Mouse (Mus musculus): Measurements from ENCODE around the gene Odf2l. TPM values are rescaled to one million over a fixed set of nuclear protein-coding genes. Genes with fewer than 3 reads are reported as not detected.
A peak's percentile ranks its signal among the peaks of the same experiment; 100 is the strongest.

Odf2l gene
- polyA plus RNA-seq, 1 experiment from 2014 or later = 26.8 TPM

GRCm38 (mm10) chr3:145146871-145147270 is 28.5 kb downstream of the Odf2l start:
- WGBS = 95% methylated on average over 9 of the region's 9 CpGs
- no peak for DNase-seq (ENCODE audit: low spot score)
- no peak overlapping the region for H3K4me3 ChIP-seq (ENCODE audit: low read depth, low read length)

GRCm38 (mm10) chr3:145147483-145147882 is 29.1 kb downstream of the Odf2l start:
- H3K27ac ChIP-seq (replicated peaks; ENCODE audit: low read depth, low read length) = no peak overlapping the region
- no peak overlapping the region for H3K4me3 ChIP-seq (ENCODE audit: low read depth, low read length)
- H3K4me2 ChIP-seq (ENCODE audit: low read depth, low read length) = no peak overlapping the region
- no peaks in the 10 kb centered on the region for H3K4me1 ChIP-seq (ENCODE audit: control insufficient read depth, insufficient read depth, low read length)
- H3K36me3 ChIP-seq (replicated peaks; ENCODE audit: control insufficient read depth, insufficient read depth, low read depth, low read length) = no peaks in the 10 kb centered on the region
- DNase-seq (ENCODE audit: low spot score) = no peak
- no peaks in the 10 kb centered on the region for H3K27me3 ChIP-seq (ENCODE audit: control insufficient read depth, insufficient read depth, low read length)
- ATAC-seq (replicated peaks; ENCODE audit: insufficient number of reproducible peaks, low FRiP score, low TSS enrichment, low read depth) = no peak
- WGBS = 84% methylated on average over 2 of the region's 2 CpGs
- no peaks in the 10 kb centered on the region for H3K9me3 ChIP-seq (replicated peaks; ENCODE audit: control insufficient read depth, low read length)
- no peak overlapping the region for H3K9ac ChIP-seq (replicated peaks; ENCODE audit: low read length)

More at GRCm38 (mm10) chr3:145146871-145147270, 28.5 kb downstream of the Odf2l start:
- ATAC-seq (replicated peaks; ENCODE audit: insufficient number of reproducible peaks, low FRiP score, low TSS enrichment, low read depth) = no peak
- no peaks in the 10 kb centered on the region for H3K9me3 ChIP-seq (replicated peaks; ENCODE audit: control insufficient read depth, low read length)
- H3K36me3 ChIP-seq (replicated peaks; ENCODE audit: control insufficient read depth, insufficient read depth, low read depth, low read length) = no peaks in the 10 kb centered on the region
- no peak overlapping the region for H3K9ac ChIP-seq (replicated peaks; ENCODE audit: low read length)
- H3K4me2 ChIP-seq (ENCODE audit: low read depth, low read length) = no peak overlapping the region
- no peaks in the 10 kb centered on the region for H3K27me3 ChIP-seq (ENCODE audit: control insufficient read depth, insufficient read depth, low read length)
- H3K27ac ChIP-seq (replicated peaks; ENCODE audit: low read depth, low read length) = no peak overlapping the region
- H3K4me1 ChIP-seq (ENCODE audit: control insufficient read depth, insufficient read depth, low read length) = no peaks in the 10 kb centered on the region

GRCm38 (mm10) chr3:145147952-145148351 is 29.6 kb downstream of the Odf2l start:
- Histone ChIP-seq H3K9ac (replicated peaks; ENCODE audit: low read length) (no peak overlapping the region), H3K4me1 (ENCODE audit: control insufficient read depth, insufficient read depth, low read length) (no peaks in the 10 kb centered on the region), H3K9me3 (replicated peaks; ENCODE audit: control insufficient read depth, low read length) (no peaks in the 10 kb centered on the region), H3K27ac (replicated peaks; ENCODE audit: low read depth, low read length) (no peak overlapping the region), H3K4me3 (ENCODE audit: low read depth, low read length) (no peak overlapping the region), H3K36me3 (replicated peaks; ENCODE audit: control insufficient read depth, insufficient read depth, low read depth, low read length) (no peaks in the 10 kb centered on the region), H3K27me3 (ENCODE audit: control insufficient read depth, insufficient read depth, low read length) (no peaks in the 10 kb centered on the region), H3K4me2 (ENCODE audit: low read depth, low read length) (no peak overlapping the region)
- ATAC-seq (replicated peaks; ENCODE audit: insufficient number of reproducible peaks, low FRiP score, low TSS enrichment, low read depth) (no peak), DNase-seq (ENCODE audit: low spot score) (no peak)

- H3K4me1 ChIP-seq (ENCODE audit: control insufficient read depth, insufficient read depth, low read length) = no peaks in the 10 kb centered on the region
- H3K36me3 ChIP-seq (replicated peaks; ENCODE audit: control insufficient read depth, insufficient read depth, low read depth, low read length) = no peaks in the 10 kb centered on the region
- H3K4me2 ChIP-seq (ENCODE audit: low read depth, low read length) = no peak overlapping the region
- DNase-seq (ENCODE audit: low spot score) = no peak
- no peaks in the 10 kb centered on the region for H3K27me3 ChIP-seq (ENCODE audit: control insufficient read depth, insufficient read depth, low read length)
- ATAC-seq (replicated peaks; ENCODE audit: insufficient number of reproducible peaks, low FRiP score, low TSS enrichment, low read depth) = no peak
- no peaks in the 10 kb centered on the region for H3K9me3 ChIP-seq (replicated peaks; ENCODE audit: control insufficient read depth, low read length)
- H3K27ac ChIP-seq (replicated peaks; ENCODE audit: low read depth, low read length) = no peak overlapping the region
- no peak overlapping the region for H3K9ac ChIP-seq (replicated peaks; ENCODE audit: low read length)
- 93% methylated on average over 7 of the region's 7 CpGs for WGBS
- H3K4me3 ChIP-seq (ENCODE audit: low read depth, low read length) = no peak overlapping the region
Measured at GRCm38 (mm10) chr3:145151092-145151491, 32.7 kb downstream of the Odf2l start.

GRCm38 (mm10) chr3:145151933-145152332 is 33.5 kb downstream of the Odf2l start:
- Histone ChIP-seq H3K4me3 (ENCODE audit: low read depth, low read length) (no peak overlapping the region), H3K27ac (replicated peaks; ENCODE audit: low read depth, low read length) (no peak overlapping the region), H3K36me3 (replicated peaks; ENCODE audit: control insufficient read depth, insufficient read depth, low read depth, low read length) (no peaks in the 10 kb centered on the region), H3K27me3 (ENCODE audit: control insufficient read depth, insufficient read depth, low read length) (no peaks in the 10 kb centered on the region), H3K4me2 (ENCODE audit: low read depth, low read length) (no peak overlapping the region), H3K4me1 (ENCODE audit: control insufficient read depth, insufficient read depth, low read length) (no peaks in the 10 kb centered on the region), H3K9ac (replicated peaks; ENCODE audit: low read length) (no peak overlapping the region), H3K9me3 (replicated peaks; ENCODE audit: control insufficient read depth, low read length) (no peaks in the 10 kb centered on the region)
- WGBS = 87% methylated on average over 7 of the region's 7 CpGs
- ATAC-seq (replicated peaks; ENCODE audit: insufficient number of reproducible peaks, low FRiP score, low TSS enrichment, low read depth) (no peak), DNase-seq (ENCODE audit: low spot score) (no peak)

- Histone ChIP-seq H3K9me3 (replicated peaks; ENCODE audit: control insufficient read depth, low read length) (no peaks in the 10 kb centered on the region), H3K4me3 (ENCODE audit: low read depth, low read length) (no peak overlapping the region), H3K9ac (replicated peaks; ENCODE audit: low read length) (no peak overlapping the region), H3K27me3 (ENCODE audit: control insufficient read depth, insufficient read depth, low read length) (no peaks in the 10 kb centered on the region), H3K27ac (replicated peaks; ENCODE audit: low read depth, low read length) (no peak overlapping the region), H3K4me1 (ENCODE audit: control insufficient read depth, insufficient read depth, low read length) (no peaks in the 10 kb centered on the region), H3K36me3 (replicated peaks; ENCODE audit: control insufficient read depth, insufficient read depth, low read depth, low read length) (no peaks in the 10 kb centered on the region), H3K4me2 (ENCODE audit: low read depth, low read length) (no peak overlapping the region)
- ATAC-seq (replicated peaks; ENCODE audit: insufficient number of reproducible peaks, low FRiP score, low TSS enrichment, low read depth) (no peak), DNase-seq (ENCODE audit: low spot score) (peak; percentile 19)
- WGBS = 75% methylated on average over 6 of the region's 6 CpGs
Measured at GRCm38 (mm10) chr3:145156883-145157282, 38.5 kb downstream of the Odf2l start.

GRCm38 (mm10) chr3:145158441-145158840 is 40.1 kb downstream of the Odf2l start:
- no peak overlapping the region for H3K9ac ChIP-seq (replicated peaks; ENCODE audit: low read length)
- H3K27me3 ChIP-seq (ENCODE audit: control insufficient read depth, insufficient read depth, low read length) = no peaks in the 10 kb centered on the region
- H3K4me2 ChIP-seq (ENCODE audit: low read depth, low read length) = no peak overlapping the region
- H3K27ac ChIP-seq (replicated peaks; ENCODE audit: low read depth, low read length) = no peak overlapping the region
- no peaks in the 10 kb centered on the region for H3K9me3 ChIP-seq (replicated peaks; ENCODE audit: control insufficient read depth, low read length)
- H3K4me1 ChIP-seq (ENCODE audit: control insufficient read depth, insufficient read depth, low read length) = no peaks in the 10 kb centered on the region
- no peak overlapping the region for H3K4me3 ChIP-seq (ENCODE audit: low read depth, low read length)
- 92% methylated on average over 3 of the region's 3 CpGs for WGBS
- ATAC-seq (replicated peaks; ENCODE audit: insufficient number of reproducible peaks, low FRiP score, low TSS enrichment, low read depth) (no peak), DNase-seq (ENCODE audit: low spot score) (no peak)
- no peaks in the 10 kb centered on the region for H3K36me3 ChIP-seq (replicated peaks; ENCODE audit: control insufficient read depth, insufficient read depth, low read depth, low read length)

- no peaks in the 10 kb centered on the region for H3K4me1 ChIP-seq (ENCODE audit: control insufficient read depth, insufficient read depth, low read length)
- no peaks in the 10 kb centered on the region for H3K36me3 ChIP-seq (replicated peaks; ENCODE audit: control insufficient read depth, insufficient read depth, low read depth, low read length)
- H3K4me3 ChIP-seq (ENCODE audit: low read depth, low read length) = no peak overlapping the region
- H3K4me2 ChIP-seq (ENCODE audit: low read depth, low read length) = no peak overlapping the region
- H3K27ac ChIP-seq (replicated peaks; ENCODE audit: low read depth, low read length) = no peak overlapping the region
- ATAC-seq (replicated peaks; ENCODE audit: insufficient number of reproducible peaks, low FRiP score, low TSS enrichment, low read depth) = no peak
- H3K9ac ChIP-seq (replicated peaks; ENCODE audit: low read length) = no peak overlapping the region
- 93% methylated on average over 11 of the region's 11 CpGs for WGBS
- no peaks in the 10 kb centered on the region for H3K9me3 ChIP-seq (replicated peaks; ENCODE audit: control insufficient read depth, low read length)
- H3K27me3 ChIP-seq (ENCODE audit: control insufficient read depth, insufficient read depth, low read length) = no peaks in the 10 kb centered on the region
- DNase-seq (ENCODE audit: low spot score) = no peak
Measured at GRCm38 (mm10) chr3:145166741-145167140, 48.4 kb downstream of the Odf2l start.

Data from embryonic facial prominence, embryonic 11.5 days (tissue).